Mouse (Mus musculus): ENCODE measurements around the gene Gpc4. TPM values are rescaled to one million over a fixed set of nuclear protein-coding genes. Genes with fewer than 3 reads are reported as not detected.

The Gpc4 gene
- total RNA-seq, 2 experiments from 2014 or later, result 54.1 to 54.2 TPM

Other genes with a start within 250 kb of the Gpc4 start
- gene 1700080O16Rik, start 192.5 kb downstream of the Gpc4 start, total RNA-seq (2021), result not detected

Measured in layer of hippocampus, postnatal 36 days (tissue).